Comparison of ENCODE assay signal across 16 mouse cellular contexts in the genomic region with DNA sequence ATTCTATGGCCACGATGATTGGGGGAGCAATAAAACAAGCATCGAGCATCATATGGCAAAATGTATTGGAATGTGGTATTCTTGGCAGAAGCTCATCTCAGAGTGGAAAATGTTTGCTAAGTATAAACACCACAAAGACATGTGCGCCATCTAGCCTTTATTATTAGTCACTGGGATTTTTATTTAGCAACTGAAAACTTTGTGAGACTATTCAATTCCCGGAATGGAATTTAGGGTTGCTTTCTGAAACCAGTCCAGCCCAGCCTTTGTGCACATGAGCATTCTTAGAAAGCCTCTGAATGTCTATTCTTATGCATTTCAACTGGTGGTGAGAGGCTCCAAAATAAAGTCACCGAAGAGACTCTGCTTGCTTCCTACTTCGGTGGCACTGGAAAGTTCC. TPM values are rescaled to one million over a fixed set of nuclear protein-coding genes. Genes with fewer than 3 reads are reported as not detected.
DNase-seq lines count a peak whose midpoint lies in the region; ATAC-seq and TF ChIP-seq lines count a peak whose summit lies in the region.
"Had no signal": no experiment of that assay in that cellular context is flagged by ENCODE, and none has a peak within 500 bp of the region (broad histone marks: within the 10 kb centered on the region; RNA-seq: fewer than 3 reads in every experiment).

No protein-coding gene starts in this region.

- no peaks in the 10 kb centered on the region for H3K9me3 ChIP-seq in heart, postnatal 0 days (replicated peaks; ENCODE audit: control insufficient read depth, low read length)
- H3K9me3 ChIP-seq: forebrain, embryonic 10.5 days; liver, embryonic 15.5 days; midbrain, embryonic 10.5 days; neural tube, embryonic 12.5 days had no signal

- H3K27me3 ChIP-seq in liver, adult 2 months (ENCODE audit: control insufficient read depth, insufficient read depth, low read length): no peaks in the 10 kb centered on the region
- no peaks in the 10 kb centered on the region for H3K27me3 ChIP-seq in heart, postnatal 0 days (ENCODE audit: control insufficient read depth, insufficient read depth, low read length)
- H3K27me3 ChIP-seq: liver, embryonic 15.5 days; neural tube, embryonic 12.5 days had no signal

- no peak overlapping the region for H3K4me2 ChIP-seq in heart, postnatal 0 days (ENCODE audit: low read depth, low read length)
- H3K4me2 ChIP-seq: liver, embryonic 15.5 days; neural tube, embryonic 12.5 days had no signal

- no peak for TF ChIP-seq CTCF in liver, adult 2 months (IDR thresholded peaks at IDR 0.05; ENCODE audit: low read depth, low read length)
- TF ChIP-seq CTCF in heart, postnatal 0 days (IDR thresholded peaks at IDR 0.05; ENCODE audit: low read depth): peak; percentile 24; the same call in 1 of the 2 replicates

- no peaks in the 10 kb centered on the region for H3K36me3 ChIP-seq in liver, adult 2 months (ENCODE audit: control insufficient read depth, insufficient read depth, low read length)
- H3K36me3 ChIP-seq in heart, postnatal 0 days (replicated peaks; ENCODE audit: control insufficient read depth, insufficient read depth, low read length): no peaks in the 10 kb centered on the region
- H3K36me3 ChIP-seq: forebrain, embryonic 10.5 days; liver, embryonic 15.5 days; midbrain, embryonic 10.5 days; neural tube, embryonic 12.5 days had no signal

- DNase-seq in frontal cortex, postnatal 14 days (ENCODE audit: low spot score in 2 of 2): no peak
- DNase-seq in liver, adult 2 months (ENCODE audit: extremely low read depth, low read depth, low spot score): peak; percentile 5
- no peak for DNase-seq in liver
- DNase-seq in R1 (ENCODE audit: low read depth, low spot score): peak; percentile 74
- peak; percentile 64 for DNase-seq in heart, postnatal 0 days (ENCODE audit: low spot score)
- no peak for DNase-seq in spleen, postnatal 10 days (ENCODE audit: low spot score in 2 of 2)
- DNase-seq: cerebellum, adult 2 months; kidney, postnatal 36 days; thymus, adult 18-20 months had no signal

- no peak overlapping the region for H3K9ac ChIP-seq in liver, adult 2 months (ENCODE audit: low read depth, low read length)
- no peak overlapping the region for H3K9ac ChIP-seq in heart, postnatal 0 days (replicated peaks; ENCODE audit: low read depth, low read length)
- H3K9ac ChIP-seq: liver, embryonic 15.5 days; neural tube, embryonic 12.5 days had no signal

- H3K79me2 ChIP-seq in liver, adult 2 months (ENCODE audit: control insufficient read depth, insufficient read depth, low read length): no peaks in the 10 kb centered on the region

- no peak overlapping the region for H3K27ac ChIP-seq in liver, adult 2 months (replicated peaks; ENCODE audit: insufficient read depth, low read depth, low read length)
- peak overlapping the region; percentile 72 for H3K27ac ChIP-seq in heart, postnatal 0 days (ENCODE audit: low read depth)
- H3K27ac ChIP-seq: forebrain, embryonic 10.5 days; liver, embryonic 15.5 days; midbrain, embryonic 10.5 days; neural tube, embryonic 12.5 days had no signal

- TF ChIP-seq POLR2A in liver, adult 2 months (IDR thresholded peaks at IDR 0.05; ENCODE audit: extremely low read depth, insufficient read depth, low read length): no peak

- no peak overlapping the region for H3K4me3 ChIP-seq in liver, adult 2 months (ENCODE audit: insufficient read depth, low read depth, low read length)
- H3K4me3 ChIP-seq in heart, postnatal 0 days (ENCODE audit: low read depth, low read length): no peak overlapping the region
- H3K4me3 ChIP-seq: forebrain, embryonic 10.5 days; liver, embryonic 15.5 days; midbrain, embryonic 10.5 days; neural tube, embryonic 12.5 days had no signal

- ATAC-seq in frontal cortex, adult (ENCODE audit: low TSS enrichment): peak; percentile 43; the same call in 1 of the 2 replicates
- ATAC-seq in heart, postnatal 0 days (ENCODE audit: insufficient read depth, low read depth): peak; percentile 65
- no peak for ATAC-seq in monocyte, adult 5-6 weeks (replicated peaks; ENCODE audit: insufficient number of reproducible peaks, low FRiP score, low TSS enrichment, poor library complexity, severe bottlenecking)
- ATAC-seq: activated CD4-positive, CD25-positive, alpha-beta regulatory T cell, adult 4 months had no signal

- TF ChIP-seq EP300 in heart, postnatal 0 days (IDR thresholded peaks at IDR 0.05; ENCODE audit: low read depth): no peak

- 76% methylated on average over 6 of the region's 6 CpGs for WGBS in liver, adult 2 months
- 26% methylated on average over 6 of the region's 6 CpGs for WGBS in heart, postnatal 0 days

- peaks cover 4% of the 10 kb centered on the region for H3K4me1 ChIP-seq in liver, adult 2 months (ENCODE audit: control insufficient read depth, insufficient read depth, low read length)
- H3K4me1 ChIP-seq in heart, postnatal 0 days (ENCODE audit: control insufficient read depth, insufficient read depth): peaks cover 20% of the 10 kb centered on the region
- H3K4me1 ChIP-seq: forebrain, embryonic 10.5 days; liver, embryonic 15.5 days; midbrain, embryonic 10.5 days; neural tube, embryonic 12.5 days had no signal

RNA-seq across cellular contexts. Expression of a gene that starts 55.8 kb away (rescaled TPM):
- total RNA-seq in liver, adult 2 months (2014; rRNA removed): 0.20 and 1.0 TPM in 2 replicates
- polyA plus RNA-seq in liver, adult 2 months (2012; rRNA removed): not detected in 2 replicates
- 3.1 and 12.6 TPM in 2 replicates for total RNA-seq in heart, postnatal 0 days (2014; rRNA removed; ENCODE audit: low replicate concordance)
- polyA plus RNA-seq in heart, postnatal 0 days (2015; fragmentation: Nextera tagmentation; extraction: Ambion mirVana): 5.0 and 6.6 TPM in 2 replicates
- not detected in 3 replicates for total RNA-seq in monocyte, adult 5-6 weeks (2017)
- polyA plus RNA-seq: activated CD4-positive, CD25-positive, alpha-beta regulatory T cell, adult 4 months had no signal

Comparison
In these comparisons a context has a peak if more than half of its experiments do, and no peak if none do; other contexts are left out.
1. DNase-seq: peak in liver, adult 2 months (single experiment), R1 (single experiment) and heart, postnatal 0 days (single experiment); none in frontal cortex, postnatal 14 days (0 of 2), liver (single experiment) and spleen, postnatal 10 days (0 of 2).